Mouse (Mus musculus) heart, adult 2 months (tissue): ENCODE data around the gene Glb1l2. TPM values are rescaled to one million over a fixed set of nuclear protein-coding genes. Genes with fewer than 3 reads are reported as not detected.

Experiments
- DNase-seq, 2 experiments: peaks; one replicate each; pipeline ENCODE4 v3.0.0; 2021
- H3K27ac ChIP-seq: fragments of 200-600 bp; 2 replicates; pipeline ENCODE4 v1.8.1; 2022
- H3K27me3 ChIP-seq: fragments of 200-500 bp; 2 replicates; pipeline ENCODE4 v1.6.1; 2012; ENCODE audit warnings: mild to moderate bottlenecking, low read length, inconsistent platforms, mixed read lengths; ENCODE audit not compliant: control insufficient read depth, insufficient read depth
- H3K36me3 ChIP-seq: fragments of 200-500 bp; 2 replicates; pipeline ENCODE4 v1.6.1; 2012; ENCODE audit warnings: low read length, inconsistent platforms; ENCODE audit not compliant: control insufficient read depth, insufficient read depth
- H3K4me1 ChIP-seq: fragments of 200-500 bp; 2 replicates; pipeline ENCODE4 v1.6.1; 2011; ENCODE audit warnings: low read length; ENCODE audit not compliant: control insufficient read depth, insufficient read depth
- H3K4me3 ChIP-seq: fragments of 200-600 bp; 2 replicates; pipeline ENCODE4 v1.8.1; 2022
- H3K79me2 ChIP-seq: fragments of 200-500 bp; replicated peaks from 2 replicates; pipeline ENCODE4 v1.6.1; 2012; ENCODE audit warnings: mild to moderate bottlenecking, inconsistent platforms, low read length, moderate library complexity, mixed read lengths; ENCODE audit not compliant: control insufficient read depth, insufficient read depth
- H3K9ac ChIP-seq: fragments of 200-500 bp; 2 replicates; pipeline ENCODE4 v1.6.1; 2012; ENCODE audit warnings: low read depth, mild to moderate bottlenecking, control low read depth, inconsistent platforms, low read length, mixed read lengths
- CTCF ChIP-seq: fragments of 200-600 bp; IDR thresholded peaks from 2 replicates; pipeline ENCODE4 v1.8.1; 2022; ENCODE audit warnings: antibody characterized with exemption, mild to moderate bottlenecking, moderate library complexity
- EP300 ChIP-seq: fragments of 200-500 bp; IDR thresholded peaks from 2 replicates; pipeline ENCODE4 v1.6.1; 2011; ENCODE audit warnings: low read depth, low read length, control low read depth; ENCODE audit not compliant: insufficient read depth
- POLR2A ChIP-seq: fragments of 200-500 bp; IDR thresholded peaks from 2 replicates; pipeline ENCODE4 v1.6.1; 2011; ENCODE audit warnings: mild to moderate bottlenecking, low read depth, low read length, control low read depth; ENCODE audit not compliant: insufficient read depth
- WGBS: fragments of 180-500 bp; shearing (Covaris S2); methylation state at CpG from one replicate; pipeline ENCODE4 v1.1.7; 2018; 5-methylcytosine and 5-hydroxymethylcytosine counted together
- intact Hi-C: fragments of 180-260 bp; cut with DNase I; formaldehyde crosslinking; loops from one replicate; pipeline ENCODE4 v1.15.1; 2025
- long read RNA-seq: library from polyadenylated mRNA; stranded (forward); transcript quantifications from one replicate; pipeline ENCODE4 v2.0.0, GENCODE M21; 2021
- polyA plus RNA-seq: library from polyadenylated mRNA; depleted of rRNA; stranded (reverse); fragments of >200 nt; gene quantifications from 2 replicates; pipeline ENCODE4 v1.2.3, GENCODE M21; 2012; rRNA removed
- total RNA-seq, 2 experiments: library from RNA; stranded (reverse); gene quantifications; 2 replicates each; pipeline ENCODE4 v1.2.3; 2021

Gene Glb1l2
- total RNA-seq, result under 1 TPM; 0.39 to 0.86 TPM
- 2.2 and 2.6 TPM in 2 replicates for polyA plus RNA-seq
- long read RNA-seq, result 0 reads

DNA sequence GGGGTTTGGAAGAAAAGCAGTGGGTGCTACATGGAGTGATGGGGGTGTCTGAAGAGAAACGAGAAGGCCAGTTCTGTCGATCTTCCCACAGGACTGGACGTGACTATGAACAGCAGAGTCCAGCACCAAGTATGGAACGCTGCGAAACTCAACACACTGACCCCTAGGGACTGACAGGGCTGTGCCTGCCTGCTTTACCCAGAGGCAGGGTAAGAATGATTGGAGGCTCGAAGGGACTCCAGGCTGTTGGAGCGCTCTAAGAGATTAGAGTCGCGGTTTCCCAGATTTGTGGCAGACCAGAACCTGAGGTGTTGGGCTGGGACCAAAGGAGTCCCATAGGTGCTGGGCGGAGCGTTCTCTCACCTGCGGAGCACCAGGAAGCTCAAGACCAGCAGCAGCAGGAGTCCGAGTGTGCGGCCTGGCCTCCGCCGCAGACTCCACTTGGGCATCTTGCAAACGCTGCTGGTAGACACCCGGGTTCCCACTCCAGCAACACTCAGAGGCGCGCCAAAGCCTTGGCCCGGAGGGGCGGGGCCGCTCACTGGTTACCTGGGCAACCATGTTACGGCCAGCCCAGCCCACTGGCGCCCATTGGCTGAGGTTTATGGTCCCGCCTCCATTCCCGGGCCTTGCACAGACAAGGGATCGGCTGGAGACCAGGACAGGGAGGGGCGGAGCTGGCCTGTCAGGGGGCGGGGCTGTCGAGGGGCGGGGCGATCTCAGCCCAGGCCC lies at the start of gene Glb1l2:
Gene Glb1l2 (minus strand): TSS at position 534 of the 732 bp plus-strand sequence.
- WGBS, result 3% methylated on average over 33 of the region's 33 CpGs
- Histone ChIP-seq H3K27me3 (no peaks in the 10 kb centered on the region), H3K27ac (no peak within 1 kb of the TSS), H3K79me2 (no peaks in the 10 kb centered on the region), H3K9ac (no peak within 1 kb of the TSS), H3K4me3 (peak within 1 kb of the TSS; percentile 48), H3K4me1 (no peaks in the 10 kb centered on the region), H3K36me3 (no peaks in the 10 kb centered on the region)
- TF ChIP-seq POLR2A (no peak), CTCF (0 out of 2 replicates have a peak, but pooled peaks have one; percentile 12), EP300 (no peak)
- intact Hi-C loops, result no loop called here
- peak; percentile 83 to 88 for DNase-seq

DNA sequence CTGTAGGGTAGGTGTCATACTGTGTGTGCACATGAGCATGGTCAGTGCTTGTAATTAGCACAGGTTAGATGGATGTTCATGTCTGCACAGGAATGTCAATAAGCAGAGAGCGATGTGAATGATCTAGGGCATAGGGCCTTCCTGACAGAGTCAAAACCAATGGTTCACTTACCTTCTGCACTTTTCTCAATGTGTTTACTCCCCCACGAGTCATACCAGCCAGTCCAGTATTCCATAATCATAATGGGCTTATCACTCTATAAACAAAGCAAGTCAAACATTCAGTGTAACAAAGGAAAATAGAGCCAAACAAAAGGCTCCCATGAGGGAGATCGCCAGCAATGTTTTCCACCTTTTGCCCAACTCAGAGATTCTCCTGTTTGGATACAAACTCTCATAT lies 24.8 kb upstream of the Glb1l2 start:
- DNase-seq, result no peak
- 55% methylated on average over 3 of the region's 3 CpGs for WGBS
- Histone ChIP-seq H3K79me2 (no peaks in the 10 kb centered on the region), H3K4me3 (no peak overlapping the region), H3K36me3 (no peaks in the 10 kb centered on the region), H3K4me1 (no peaks in the 10 kb centered on the region), H3K27me3 (no peaks in the 10 kb centered on the region), H3K9ac (no peak overlapping the region), H3K27ac (no peak overlapping the region)
- TF ChIP-seq POLR2A (no peak), EP300 (no peak), CTCF (no peak)
- intact Hi-C loops, result no loop called here

DNA sequence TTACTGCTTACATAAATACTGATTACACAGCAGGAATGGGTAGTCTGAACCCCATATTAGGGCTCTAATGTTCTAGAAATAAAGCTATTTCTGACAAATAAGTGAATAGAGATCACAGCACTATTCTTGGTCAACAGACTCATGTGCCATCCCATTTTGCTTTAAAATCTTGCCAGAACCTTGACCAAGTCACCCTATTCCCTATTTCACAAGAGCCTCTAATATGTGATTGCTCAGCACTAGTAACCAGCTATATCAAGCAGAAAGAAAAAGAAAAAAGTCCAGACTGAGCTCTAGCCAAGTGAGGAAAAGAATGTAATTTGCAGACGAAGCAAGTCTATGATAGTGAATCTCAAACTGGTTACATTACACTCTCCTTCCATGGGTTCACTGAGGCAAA lies 13.7 kb upstream of the Glb1l2 start:
- DNase-seq, result no peak
- no peaks in the 10 kb centered on the region for H3K4me1 ChIP-seq
- H3K27me3 ChIP-seq, result no peaks in the 10 kb centered on the region
- no peak overlapping the region for H3K4me3 ChIP-seq
- TF ChIP-seq EP300 (no peak), CTCF (no peak), POLR2A (no peak)
- intact Hi-C loops, result no loop called here
- no peak overlapping the region for H3K9ac ChIP-seq
- H3K36me3 ChIP-seq, result no peaks in the 10 kb centered on the region
- 51% methylated on average over 1 of the region's 1 CpGs for WGBS
- no peaks in the 10 kb centered on the region for H3K79me2 ChIP-seq
- H3K27ac ChIP-seq, result no peak overlapping the region

DNA sequence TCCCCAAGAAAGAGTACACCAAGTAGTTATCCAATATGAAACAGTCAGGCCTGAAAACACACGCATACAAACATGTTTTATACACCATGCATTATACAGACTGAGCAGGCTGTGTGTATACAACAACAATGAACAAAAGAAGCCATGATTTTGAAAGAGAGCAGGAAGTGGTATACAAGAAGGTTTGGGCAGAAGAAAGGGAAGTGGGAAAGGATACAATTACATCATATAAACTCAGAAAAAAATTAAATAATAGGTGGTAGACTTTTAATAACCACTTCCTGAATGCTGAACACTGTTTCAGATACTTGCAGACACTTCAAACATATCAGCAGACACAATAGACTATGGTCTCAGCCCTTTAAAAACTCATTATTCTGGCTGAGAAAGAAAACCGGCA lies 2.5 kb upstream of the Glb1l2 start:
- no peak overlapping the region for H3K9ac ChIP-seq
- H3K27me3 ChIP-seq, result no peaks in the 10 kb centered on the region
- H3K4me3 ChIP-seq, result no peak overlapping the region
- intact Hi-C loops, result no loop called here
- H3K4me1 ChIP-seq, result no peaks in the 10 kb centered on the region
- H3K27ac ChIP-seq, result no peak overlapping the region
- 67% methylated on average over 2 of the region's 2 CpGs for WGBS
- H3K79me2 ChIP-seq, result no peaks in the 10 kb centered on the region
- no peaks in the 10 kb centered on the region for H3K36me3 ChIP-seq
- no peak for DNase-seq
- TF ChIP-seq CTCF (no peak), POLR2A (no peak), EP300 (no peak)

DNA sequence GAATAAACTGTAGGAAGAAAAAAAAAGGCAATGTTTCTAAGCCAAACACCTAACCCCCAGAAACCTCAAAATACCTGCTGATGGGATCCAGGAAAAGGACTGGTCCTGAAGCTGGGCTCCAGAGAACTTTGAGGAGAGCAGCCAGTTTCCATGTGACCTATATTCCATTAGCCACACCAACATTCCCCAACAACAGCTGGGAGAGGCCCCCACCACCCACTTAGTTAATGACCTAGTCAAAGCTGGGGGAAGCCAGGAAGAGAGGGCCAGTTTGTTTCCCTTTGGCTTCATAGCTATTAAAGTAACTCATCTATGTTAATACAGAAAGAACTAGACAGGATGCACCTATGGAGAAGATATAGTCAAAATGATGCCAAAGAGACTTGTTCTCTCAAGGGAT lies 1.9 kb downstream of the Glb1l2 start:
- no peak for DNase-seq
- Histone ChIP-seq H3K36me3 (no peaks in the 10 kb centered on the region), H3K27ac (no peak overlapping the region), H3K79me2 (no peaks in the 10 kb centered on the region), H3K4me1 (no peaks in the 10 kb centered on the region), H3K27me3 (no peaks in the 10 kb centered on the region), H3K4me3 (no peak overlapping the region), H3K9ac (no peak overlapping the region)
- intact Hi-C loops, result no loop called here
- TF ChIP-seq EP300 (no peak), POLR2A (no peak), CTCF (no peak)

DNA sequence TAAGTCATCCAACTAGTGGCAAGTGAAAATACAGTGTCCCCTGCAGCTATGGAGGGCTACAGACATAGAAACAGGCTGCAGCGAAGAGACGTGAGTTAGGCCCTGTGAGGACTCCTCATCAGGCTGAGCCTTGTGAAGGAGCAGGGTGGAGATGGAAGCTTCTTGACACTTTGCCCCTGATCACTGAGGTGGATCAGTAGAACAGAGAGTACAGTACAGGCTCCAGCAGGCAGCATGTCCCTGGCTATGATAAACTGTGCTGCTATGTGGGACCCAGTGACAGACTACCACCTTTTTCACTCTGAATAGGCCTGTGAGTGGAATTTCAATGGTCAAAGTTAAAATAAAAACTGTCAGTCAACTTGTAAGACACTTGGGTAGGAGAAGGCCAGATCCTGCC lies 5.9 kb downstream of the Glb1l2 start:
- no peak for DNase-seq
- H3K27me3 ChIP-seq, result no peaks in the 10 kb centered on the region
- no peak overlapping the region for H3K4me3 ChIP-seq
- 96% methylated on average over 2 of the region's 2 CpGs for WGBS
- TF ChIP-seq CTCF, result no peak
- no peak for TF ChIP-seq EP300
- no peak for TF ChIP-seq POLR2A
- intact Hi-C loops, result no loop called here
- no peaks in the 10 kb centered on the region for H3K79me2 ChIP-seq
- no peak overlapping the region for H3K9ac ChIP-seq
- no peaks in the 10 kb centered on the region for H3K4me1 ChIP-seq
- H3K36me3 ChIP-seq, result no peaks in the 10 kb centered on the region
- H3K27ac ChIP-seq, result no peak overlapping the region

DNA sequence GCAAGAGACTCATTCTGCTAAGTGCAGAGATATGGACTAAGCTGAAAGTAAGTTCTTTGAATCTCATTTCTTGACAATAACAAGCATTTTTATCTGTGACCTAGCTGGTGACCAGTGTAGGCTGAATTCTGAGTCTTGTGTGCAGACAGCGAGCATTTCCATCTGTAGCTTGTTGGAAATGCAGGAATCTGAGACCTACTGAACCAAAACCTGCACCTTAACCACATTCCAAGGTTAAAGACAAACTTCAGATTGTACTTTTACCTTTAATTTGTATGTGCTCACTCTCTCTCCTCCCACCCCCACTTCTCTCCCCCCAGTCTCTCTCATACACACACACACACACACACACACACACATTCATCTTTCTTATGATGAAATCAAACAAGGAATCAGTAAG lies 7.5 kb downstream of the Glb1l2 start:
- no peak overlapping the region for H3K9ac ChIP-seq
- H3K79me2 ChIP-seq, result no peaks in the 10 kb centered on the region
- intact Hi-C loops, result no loop called here
- 71% methylated on average over 1 of the region's 1 CpGs for WGBS
- H3K27me3 ChIP-seq, result no peaks in the 10 kb centered on the region
- DNase-seq, result no peak
- H3K4me3 ChIP-seq, result no peak overlapping the region
- no peaks in the 10 kb centered on the region for H3K36me3 ChIP-seq
- TF ChIP-seq EP300 (no peak), CTCF (no peak), POLR2A (no peak)
- no peak overlapping the region for H3K27ac ChIP-seq
- H3K4me1 ChIP-seq, result no peaks in the 10 kb centered on the region
